Mouse (Mus musculus): Measurements from ENCODE around the gene Pdx1.

GRCm38 (mm10) chr5:147304276-147305155 lies 34.8 kb downstream of the Pdx1 start:
- TF ChIP-seq GATA1 (IDR thresholded peaks at IDR 0.05; ENCODE audit: borderline replicate concordance, low read length) (no peak), FLI1 (IDR thresholded peaks at IDR 0.05; ENCODE audit: low read length) (no peak)
